Mouse (Mus musculus) testis, adult 2 months (tissue): ENCODE data around the gene Znhit3.

Experiments used
- CTCF ChIP-seq: fragments of 200-500 bp; IDR thresholded peaks from 2 replicates; pipeline ENCODE4 v1.5.1; 2012; ENCODE audit warnings: low read depth, mild to moderate bottlenecking, inconsistent platforms, low read length, moderate library complexity; ENCODE audit not compliant: control insufficient read depth, insufficient read depth, insufficient replicate concordance
- POLR2A ChIP-seq: fragments of 200-500 bp; IDR thresholded peaks from 2 replicates; pipeline ENCODE4 v1.6.1; 2012; ENCODE audit warnings: low read depth, mild to moderate bottlenecking, inconsistent platforms, low read length, moderate library complexity; ENCODE audit not compliant: control insufficient read depth

- TF ChIP-seq CTCF, result peak; percentile 97
- no peak for TF ChIP-seq POLR2A
These were observed 2.3 kb upstream of the Znhit3 start for GRCm38 (mm10) chr11:84918425-84918824.
